Mouse (Mus musculus) forebrain, postnatal 0 days (tissue): ENCODE results near the gene Cdkn1c. TPM values are rescaled to one million over a fixed set of nuclear protein-coding genes. Genes with fewer than 3 reads are reported as not detected.
A peak's percentile ranks its signal among the peaks of the same experiment; 100 is the strongest.

ENCODE experiments used
- ATAC-seq: fragments of 200-750 bp; cut with Nextera tagmentation; 2 replicates; pipeline ENCODE4 v1.8.0; 2017; ENCODE audit warnings: mild to moderate bottlenecking, moderate library complexity
- DNase-seq: peaks from one replicate; pipeline ENCODE4 v3.0.0-alpha.2; 2015
- H3K27ac ChIP-seq: fragments of 300-500 bp; sonication (generic); 2 replicates; pipeline ENCODE4 v1.5.1; 2014; ENCODE audit warnings: low read depth, mild to moderate bottlenecking, antibody characterized with exemption, low read length, moderate library complexity, mixed read lengths
- H3K27me3 ChIP-seq: fragments of 300-500 bp; sonication (generic); 2 replicates; pipeline ENCODE4 v1.6.1; 2014; ENCODE audit warnings: mild to moderate bottlenecking, low read length, mixed read lengths; ENCODE audit not compliant: insufficient read depth
- H3K36me3 ChIP-seq: fragments of 300-500 bp; sonication (generic); 2 replicates; pipeline ENCODE4 v1.6.1; 2014; ENCODE audit warnings: mild to moderate bottlenecking, moderate library complexity; ENCODE audit not compliant: insufficient read depth
- H3K4me1 ChIP-seq: fragments of 300-500 bp; sonication (generic); 2 replicates; pipeline ENCODE4 v1.6.1; 2014; ENCODE audit warnings: antibody characterized with exemption; ENCODE audit not compliant: insufficient read depth
- H3K4me2 ChIP-seq: fragments of 300-500 bp; sonication (generic); 2 replicates; pipeline ENCODE4 v1.6.1; 2014; ENCODE audit warnings: low read depth, mild to moderate bottlenecking, moderate library complexity
- H3K4me3 ChIP-seq: fragments of 300-500 bp; sonication (generic); 2 replicates; pipeline ENCODE4 v1.5.1; 2014; ENCODE audit warnings: low read depth, low read length, mixed read lengths
- H3K9ac ChIP-seq: fragments of 300-500 bp; sonication (generic); 2 replicates; pipeline ENCODE4 v1.6.1; 2014; ENCODE audit warnings: mild to moderate bottlenecking
- H3K9me3 ChIP-seq: fragments of 300-500 bp; sonication (generic); 2 replicates; pipeline ENCODE4 v1.6.1; 2016; ENCODE audit warnings: low read length
- CTCF ChIP-seq: sonication (generic); IDR thresholded peaks from 2 replicates; pipeline ENCODE4 v1.5.1; 2016; ENCODE audit warnings: antibody characterized with exemption, control low read depth, low read depth
- WGBS: fragments of 180-500 bp; shearing (Covaris S2); extraction: QIAGEN DNeasy Blood & Tissue Kit; methylation state at CpG from one replicate; pipeline ENCODE4 v1.1.7; 2014; 5-methylcytosine and 5-hydroxymethylcytosine counted together
- polyA plus RNA-seq: library from polyadenylated mRNA; unstranded; fragments of >200 nt; fragmentation: Nextera tagmentation; extraction: Ambion mirVana; gene quantifications from 2 replicates; pipeline ENCODE4 v1.2.1, GENCODE M21; 2015
- total RNA-seq: library from RNA; depleted of rRNA; stranded (reverse); fragments of >200 nt; gene quantifications from 2 replicates; pipeline ENCODE4 v1.2.3, GENCODE M21; 2014; rRNA removed

The Cdkn1c gene
- total RNA-seq (99.0 and 123 TPM in 2 replicates), polyA plus RNA-seq (119 and 124 TPM in 2 replicates)

GRCm38 (mm10) chr7:143460874-143461273, at the start of gene Cdkn1c:
TSS of gene Cdkn1c (minus strand) at chr7:143461050.
- Histone ChIP-seq H3K27ac (no peak within 1 kb of the TSS), H3K36me3 (no peaks in the 10 kb centered on the region), H3K27me3 (peaks cover 12% of the 10 kb centered on the region), H3K4me1 (0 out of 2 replicates have a peak, but pooled peaks cover 3% of the 10 kb centered on the region), H3K9ac (peak within 1 kb of the TSS; percentile 43), H3K4me2 (peak within 1 kb of the TSS; percentile 47), H3K9me3 (no peaks in the 10 kb centered on the region), H3K4me3 (peak within 1 kb of the TSS; percentile 36)
- peak; percentile 92 for DNase-seq
- peak; percentile 93 for ATAC-seq
- 35% methylated on average over 48 of the region's 48 CpGs for WGBS
- no peak for TF ChIP-seq CTCF

- H3K9ac ChIP-seq = no peak overlapping the region
- no peak for DNase-seq
- no peak overlapping the region for H3K4me3 ChIP-seq
- TF ChIP-seq CTCF = no peak
- H3K27me3 ChIP-seq = no peaks in the 10 kb centered on the region
- H3K4me1 ChIP-seq = no peaks in the 10 kb centered on the region
- no peaks in the 10 kb centered on the region for H3K9me3 ChIP-seq
- H3K27ac ChIP-seq = no peak overlapping the region
- H3K4me2 ChIP-seq = no peak overlapping the region
- WGBS = 81% methylated on average over 1 of the region's 1 CpGs
- no peak for ATAC-seq
- H3K36me3 ChIP-seq = peaks cover 16% of the 10 kb centered on the region
Measured at GRCm38 (mm10) chr7:143509566-143509965, 48.7 kb upstream of the Cdkn1c start.

GRCm38 (mm10) chr7:143506675-143507074, 45.8 kb upstream of the Cdkn1c start:
- Histone ChIP-seq H3K4me3 (no peak overlapping the region), H3K4me1 (no peaks in the 10 kb centered on the region), H3K27me3 (peaks cover 21% of the 10 kb centered on the region), H3K27ac (no peak overlapping the region), H3K9ac (no peak overlapping the region), H3K4me2 (no peak overlapping the region), H3K9me3 (no peaks in the 10 kb centered on the region), H3K36me3 (no peaks in the 10 kb centered on the region)
- ATAC-seq (peak; percentile 47), DNase-seq (peak; percentile 58)
- TF ChIP-seq CTCF = peak; percentile 79
- WGBS = 27% methylated on average over 7 of the region's 7 CpGs

GRCm38 (mm10) chr7:143506271-143506670, 45.4 kb upstream of the Cdkn1c start:
- Histone ChIP-seq H3K9ac (no peak overlapping the region), H3K4me1 (peaks cover 3% of the 10 kb centered on the region; the same call in 1 of the 2 replicates), H3K27me3 (peaks cover 25% of the 10 kb centered on the region), H3K27ac (no peak overlapping the region), H3K4me2 (no peak overlapping the region), H3K36me3 (no peaks in the 10 kb centered on the region), H3K9me3 (no peaks in the 10 kb centered on the region), H3K4me3 (no peak overlapping the region)
- TF ChIP-seq CTCF = no peak
- WGBS = 69% methylated on average over 7 of the region's 7 CpGs
- DNase-seq (no peak), ATAC-seq (no peak)

GRCm38 (mm10) chr7:143505823-143506222, 45.0 kb upstream of the Cdkn1c start:
- peak; percentile 64 for TF ChIP-seq CTCF
- H3K4me3 ChIP-seq = no peak overlapping the region
- H3K4me2 ChIP-seq = no peak overlapping the region
- peak; percentile 69 for DNase-seq
- H3K36me3 ChIP-seq = no peaks in the 10 kb centered on the region
- H3K9me3 ChIP-seq = no peaks in the 10 kb centered on the region
- H3K4me1 ChIP-seq = peaks cover 3% of the 10 kb centered on the region; the same call in 1 of the 2 replicates
- no peak overlapping the region for H3K9ac ChIP-seq
- H3K27ac ChIP-seq = no peak overlapping the region
- 0 out of 2 replicates have a peak, but pooled peaks have one; percentile 30 for ATAC-seq
- peaks cover 29% of the 10 kb centered on the region for H3K27me3 ChIP-seq
- 33% methylated on average over 11 of the region's 11 CpGs for WGBS

- H3K27ac ChIP-seq = no peak overlapping the region
- no peak overlapping the region for H3K9ac ChIP-seq
- DNase-seq (no peak), ATAC-seq (no peak)
- H3K9me3 ChIP-seq = no peaks in the 10 kb centered on the region
- WGBS = 93% methylated on average over 2 of the region's 2 CpGs
- peaks cover 33% of the 10 kb centered on the region for H3K27me3 ChIP-seq
- peaks cover 3% of the 10 kb centered on the region; the same call in 1 of the 2 replicates for H3K4me1 ChIP-seq
- no peaks in the 10 kb centered on the region for H3K36me3 ChIP-seq
- no peak overlapping the region for H3K4me3 ChIP-seq
- no peak overlapping the region for H3K4me2 ChIP-seq
- TF ChIP-seq CTCF = no peak
Measured at GRCm38 (mm10) chr7:143505411-143505810, 44.6 kb upstream of the Cdkn1c start.

GRCm38 (mm10) chr7:143503926-143504325, 43.1 kb upstream of the Cdkn1c start:
- Histone ChIP-seq H3K9me3 (no peaks in the 10 kb centered on the region), H3K27me3 (peaks cover 45% of the 10 kb centered on the region), H3K4me3 (no peak overlapping the region), H3K9ac (no peak overlapping the region), H3K4me1 (peaks cover 3% of the 10 kb centered on the region; the same call in 1 of the 2 replicates), H3K36me3 (no peaks in the 10 kb centered on the region), H3K27ac (no peak overlapping the region), H3K4me2 (no peak overlapping the region)
- no peak for ATAC-seq
- 89% methylated on average over 6 of the region's 6 CpGs for WGBS
- TF ChIP-seq CTCF = no peak
- DNase-seq = no peak
